Mouse (Mus musculus) thymus, adult 2 months (tissue): ENCODE measurements around the gene Snx8.

ENCODE experiments used
- CTCF ChIP-seq: fragments of 200-500 bp; IDR thresholded peaks from 2 replicates; pipeline ENCODE4 v1.5.1; 2012; ENCODE audit warnings: mild to moderate bottlenecking, control low read depth, low read length, moderate library complexity, borderline replicate concordance; ENCODE audit not compliant: control insufficient read depth, poor library complexity, insufficient read depth; ENCODE audit errors: extremely low read depth
- POLR2A ChIP-seq: fragments of 200-500 bp; IDR thresholded peaks from 2 replicates; pipeline ENCODE4 v1.6.1; 2012; ENCODE audit warnings: mild to moderate bottlenecking, low read length, control low read depth, moderate library complexity; ENCODE audit not compliant: control insufficient read depth, poor library complexity, insufficient read depth; ENCODE audit errors: extremely low read depth

- TF ChIP-seq CTCF (no peak), POLR2A (no peak)
Observed at GRCm38 (mm10) chr5:140342880-140343279, 46.2 kb downstream of the Snx8 start.
